Comparison of ENCODE assay signal across 15 mouse cellular contexts in the genomic region with DNA sequence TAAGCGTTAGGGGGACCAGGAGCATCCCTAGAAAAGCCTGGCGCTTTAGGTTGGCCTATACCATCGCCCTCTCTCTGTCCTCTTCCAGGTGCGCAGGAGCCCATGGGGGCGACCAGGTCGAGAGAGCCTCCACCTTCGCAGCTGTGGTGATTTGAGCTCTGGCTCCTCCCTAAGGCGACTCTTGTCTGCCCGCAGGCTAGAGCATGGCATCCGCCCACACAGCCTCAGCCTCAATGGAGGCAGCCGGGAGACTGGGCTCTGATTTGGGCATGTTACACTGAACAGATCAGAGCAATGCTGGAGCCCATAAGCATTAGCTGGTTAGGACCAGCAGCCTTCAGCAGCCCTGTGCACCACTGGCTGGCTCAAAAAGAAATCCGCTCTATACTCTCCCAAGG. TPM values are rescaled to one million over a fixed set of nuclear protein-coding genes. Genes with fewer than 3 reads are reported as not detected.
DNase-seq lines count a peak whose midpoint lies in the region; ATAC-seq lines count a peak whose summit lies in the region.
"Had no signal": no experiment of that assay in that cellular context is flagged by ENCODE, and none has a peak within 500 bp of the region (broad histone marks: within the 10 kb centered on the region; RNA-seq: fewer than 3 reads in every experiment).

No protein-coding gene starts in this region.

- H3K27me3 ChIP-seq in kidney, embryonic 14.5 days (ENCODE audit: control insufficient read depth, insufficient read depth, low read length) = no peaks in the 10 kb centered on the region
- no peaks in the 10 kb centered on the region for H3K27me3 ChIP-seq in splenic B cell, adult 2 months (ENCODE audit: control insufficient read depth, insufficient read depth, low read length, poor library complexity, severe bottlenecking)
- no peaks in the 10 kb centered on the region for H3K27me3 ChIP-seq in intestine, embryonic 15.5 days (replicated peaks)

- H3K4me1 ChIP-seq in kidney, embryonic 14.5 days (ENCODE audit: control insufficient read depth, insufficient read depth, low read length) = peaks cover 42% of the 10 kb centered on the region
- H3K4me1 ChIP-seq in intestine, embryonic 15.5 days (replicated peaks) = peaks cover 22% of the 10 kb centered on the region

- no peak overlapping the region for H3K9ac ChIP-seq in kidney, embryonic 14.5 days (ENCODE audit: low read depth, low read length)
- H3K9ac ChIP-seq in intestine, embryonic 15.5 days = no peak overlapping the region
- H3K9ac ChIP-seq: heart, embryonic 13.5 days; liver, embryonic 12.5 days; midbrain, embryonic 12.5 days had no signal

- H3K27ac ChIP-seq in kidney, embryonic 14.5 days (ENCODE audit: low read depth, low read length) = peak overlapping the region; percentile 55; the same call in 1 of the 2 replicates
- H3K27ac ChIP-seq in intestine, embryonic 15.5 days = no peak overlapping the region
- H3K27ac ChIP-seq: heart, embryonic 13.5 days; liver, embryonic 12.5 days; midbrain, embryonic 12.5 days had no signal

- no peak for ATAC-seq in kidney, embryonic 14.5 days (ENCODE audit: low FRiP score, low TSS enrichment)
- peak; percentile 42 for ATAC-seq in activated CD4-positive, CD25-positive, alpha-beta regulatory T cell, adult 4 months
- no peak for ATAC-seq in intestine, embryonic 15.5 days
- ATAC-seq: hindbrain, embryonic 16.5 days; liver, embryonic 12.5 days; lung, postnatal 0 days had no signal

- H3K4me3 ChIP-seq in kidney, embryonic 14.5 days (ENCODE audit: low read length) = no peak overlapping the region
- H3K4me3 ChIP-seq in intestine, embryonic 15.5 days (replicated peaks) = no peak overlapping the region
- H3K4me3 ChIP-seq: heart, embryonic 13.5 days; liver, embryonic 12.5 days; midbrain, embryonic 12.5 days had no signal

- no peaks in the 10 kb centered on the region for H3K9me3 ChIP-seq in kidney, embryonic 14.5 days (ENCODE audit: control insufficient read depth, low read length)
- no peaks in the 10 kb centered on the region for H3K9me3 ChIP-seq in intestine, embryonic 15.5 days
- H3K9me3 ChIP-seq: heart, embryonic 13.5 days; liver, embryonic 12.5 days; midbrain, embryonic 12.5 days had no signal

- no peak for DNase-seq in kidney, adult 8-10 months
- DNase-seq in CD4-positive, CD25-positive, alpha-beta regulatory T cell, adult 2 months (ENCODE audit: low read depth, low spot score) = peak; percentile 73
- DNase-seq in splenic B cell, adult 2 months (ENCODE audit: low read depth, low spot score) = peak; percentile 37
- DNase-seq in urinary bladder, postnatal 4 days (ENCODE audit: low spot score in 2 of 2) = no peak
- no peak for DNase-seq in right cerebral cortex, postnatal 36 days (ENCODE audit: low spot score in 2 of 2)
- DNase-seq: cerebellum, adult 9-10 months; gastrocnemius, postnatal 10 days had no signal

- WGBS in kidney, embryonic 14.5 days = 63% methylated on average over 12 of the region's 12 CpGs
- 75% methylated on average over 12 of the region's 12 CpGs for WGBS in intestine, embryonic 15.5 days

- H3K4me2 ChIP-seq in kidney, embryonic 14.5 days (replicated peaks; ENCODE audit: low read depth, low read length) = no peak overlapping the region
- no peak overlapping the region for H3K4me2 ChIP-seq in intestine, embryonic 15.5 days (replicated peaks)
- H3K4me2 ChIP-seq: heart, embryonic 13.5 days; liver, embryonic 12.5 days; midbrain, embryonic 12.5 days had no signal

- peaks cover 9% of the 10 kb centered on the region for H3K36me3 ChIP-seq in kidney, embryonic 14.5 days (ENCODE audit: control insufficient read depth, insufficient read depth, low read length)
- no peaks in the 10 kb centered on the region for H3K36me3 ChIP-seq in splenic B cell, adult 2 months (ENCODE audit: control insufficient read depth, insufficient read depth, low read length, poor library complexity, severe bottlenecking)
- no peaks in the 10 kb centered on the region for H3K36me3 ChIP-seq in intestine, embryonic 15.5 days

RNA-seq across cellular contexts. Expression of a gene that starts 5.5 kb away (rescaled TPM):
- 34.5 and 49.3 TPM in 2 replicates for polyA plus RNA-seq in kidney, embryonic 14.5 days (2014; fragmentation: Nextera tagmentation; extraction: Ambion mirVana)
- polyA plus RNA-seq in activated CD4-positive, CD25-positive, alpha-beta regulatory T cell, adult 4 months (2017; shearing (Covaris generic)) = 100 to 1,000 TPM; 158 to 168 TPM
- polyA plus RNA-seq in intestine, embryonic 15.5 days (2015; fragmentation: Nextera tagmentation; extraction: Ambion mirVana) = 17.9 and 19.3 TPM in 2 replicates

RNA-seq across cellular contexts. Expression of a gene that starts 11.2 kb away (rescaled TPM):
- 84.6 and 107 TPM in 2 replicates for polyA plus RNA-seq in kidney, embryonic 14.5 days (2014; fragmentation: Nextera tagmentation; extraction: Ambion mirVana)
- 100 to 1,000 TPM; 160 to 182 TPM for polyA plus RNA-seq in activated CD4-positive, CD25-positive, alpha-beta regulatory T cell, adult 4 months (2017; shearing (Covaris generic))
- 115 and 124 TPM in 2 replicates for polyA plus RNA-seq in intestine, embryonic 15.5 days (2015; fragmentation: Nextera tagmentation; extraction: Ambion mirVana)

RNA-seq across cellular contexts. Expression of a gene that starts 14.3 kb away (rescaled TPM):
- 32.0 and 37.4 TPM in 2 replicates for polyA plus RNA-seq in kidney, embryonic 14.5 days (2014; fragmentation: Nextera tagmentation; extraction: Ambion mirVana)
- polyA plus RNA-seq in activated CD4-positive, CD25-positive, alpha-beta regulatory T cell, adult 4 months (2017; shearing (Covaris generic)) = 10 to 100 TPM; 72.1 to 75.6 TPM
- 53.5 and 53.7 TPM in 2 replicates for polyA plus RNA-seq in intestine, embryonic 15.5 days (2015; fragmentation: Nextera tagmentation; extraction: Ambion mirVana)

RNA-seq across cellular contexts. Expression of a gene that starts 23.9 kb away (rescaled TPM):
- 33.8 and 35.1 TPM in 2 replicates for polyA plus RNA-seq in kidney, embryonic 14.5 days (2014; fragmentation: Nextera tagmentation; extraction: Ambion mirVana)
- 10 to 100 TPM; 12.4 to 18.5 TPM for polyA plus RNA-seq in activated CD4-positive, CD25-positive, alpha-beta regulatory T cell, adult 4 months (2017; shearing (Covaris generic))
- polyA plus RNA-seq in intestine, embryonic 15.5 days (2015; fragmentation: Nextera tagmentation; extraction: Ambion mirVana) = 21.2 and 25.4 TPM in 2 replicates

RNA-seq across cellular contexts. Expression of a gene that starts 26.5 kb away (rescaled TPM):
- 12.5 and 13.2 TPM in 2 replicates for polyA plus RNA-seq in kidney, embryonic 14.5 days (2014; fragmentation: Nextera tagmentation; extraction: Ambion mirVana)
- 1 to 10 TPM in 1 of 2 experiments, under 1 TPM in 1; 0.22 to 2.4 TPM for polyA plus RNA-seq in activated CD4-positive, CD25-positive, alpha-beta regulatory T cell, adult 4 months (2017; shearing (Covaris generic))
- 20.4 and 23.0 TPM in 2 replicates for polyA plus RNA-seq in intestine, embryonic 15.5 days (2015; fragmentation: Nextera tagmentation; extraction: Ambion mirVana)

Comparison
In these comparisons a context has a peak if more than half of its experiments do, and no peak if none do; other contexts are left out.
1. DNase-seq: peak in CD4-positive, CD25-positive, alpha-beta regulatory T cell, adult 2 months (single experiment) and splenic B cell, adult 2 months (single experiment); none in kidney, adult 8-10 months (0 of 2), urinary bladder, postnatal 4 days (0 of 2) and right cerebral cortex, postnatal 36 days (0 of 2).